Mouse (Mus musculus) C2C12 (cell line): ENCODE results near the gene Akap2. TPM values are rescaled to one million over a fixed set of nuclear protein-coding genes. Genes with fewer than 3 reads are reported as not detected.

ENCODE experiments used
- H3K27me3 ChIP-seq: one replicate; pipeline ENCODE4 v1.6.1; 2011; ENCODE audit not compliant: control insufficient read depth, insufficient read depth, insufficient read length
- H3K36me3 ChIP-seq: one replicate; pipeline ENCODE4 v1.6.1; 2011; ENCODE audit not compliant: control insufficient read depth, insufficient read depth
- H3K4me3 ChIP-seq: one replicate; pipeline ENCODE4 v1.5.1; 2011; ENCODE audit warnings: mild to moderate bottlenecking, control low read depth; ENCODE audit not compliant: poor library complexity, insufficient read depth, severe bottlenecking
- H3K79me2 ChIP-seq: one replicate; pipeline ENCODE4 v1.6.1; 2011; ENCODE audit not compliant: control insufficient read depth, insufficient read depth
- H3K79me3 ChIP-seq: one replicate; pipeline ENCODE4 v1.6.1; 2011; ENCODE audit warnings: low read depth, control low read depth
- H3ac ChIP-seq: one replicate; pipeline ENCODE3; 2011; ENCODE audit warnings: low read depth; ENCODE audit not compliant: control insufficient read depth, insufficient read length
- CEBPB ChIP-seq: IDR thresholded peaks from one replicate; pipeline ENCODE4 v1.6.1; 2011; ENCODE audit warnings: low read depth, mild to moderate bottlenecking, control low read depth, moderate library complexity
- CTCF ChIP-seq: IDR thresholded peaks from one replicate; pipeline ENCODE4 v1.5.1; 2011; ENCODE audit not compliant: control insufficient read depth, insufficient read depth, insufficient read length
- FOSL1 ChIP-seq: IDR thresholded peaks from one replicate; pipeline ENCODE4 v1.8.0; 2011; ENCODE audit warnings: mild to moderate bottlenecking, low read length; ENCODE audit not compliant: poor library complexity, insufficient read depth, severe bottlenecking
- MAX ChIP-seq: IDR thresholded peaks from one replicate; pipeline ENCODE4 v1.6.1; 2011; ENCODE audit warnings: mild to moderate bottlenecking, control low read depth
- MYOD1 ChIP-seq: IDR thresholded peaks from one replicate; pipeline ENCODE4 v1.6.1; 2011; ENCODE audit warnings: low read depth; ENCODE audit not compliant: control insufficient read depth, insufficient read length
- MYOG ChIP-seq: IDR thresholded peaks from one replicate; pipeline ENCODE4 v1.6.1; 2011; ENCODE audit not compliant: control insufficient read depth, insufficient read length; ENCODE audit errors: extremely low read depth
- USF1 ChIP-seq: IDR thresholded peaks from one replicate; pipeline ENCODE4 v1.6.1; 2011; ENCODE audit warnings: low read depth, mild to moderate bottlenecking, control low read depth, moderate library complexity
- polyA plus RNA-seq: library from polyadenylated mRNA; unstranded; fragments of >200 nt; fragmentation: generic; extraction: Trizol; gene quantifications from one replicate; pipeline ENCODE4 v1.2.1, GENCODE M21; 2012; ENCODE audit warnings: missing spikeins

Gene Akap2
- polyA plus RNA-seq, 1 experiment = 37.0 TPM

DNA sequence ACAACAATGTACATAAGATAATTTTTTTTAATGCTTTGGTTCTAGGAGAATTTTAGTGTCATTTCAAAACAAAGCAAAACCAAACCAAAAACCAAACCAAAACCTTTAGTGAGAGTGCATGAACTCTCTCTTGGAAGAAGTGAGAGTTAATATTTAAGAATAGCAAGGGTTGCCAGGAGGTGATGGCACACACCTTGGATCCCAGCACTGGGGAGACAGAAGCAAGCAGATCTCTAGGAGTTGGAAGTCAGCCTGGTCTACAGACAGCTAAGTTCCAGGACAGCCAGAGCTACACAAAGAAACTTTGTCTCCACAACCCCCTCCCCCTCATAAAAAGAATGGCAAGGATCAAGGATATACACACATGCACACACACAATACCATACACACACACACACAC lies 195.6 kb downstream of the Akap2 start:
- H3K79me2 ChIP-seq = no peaks in the 10 kb centered on the region

GRCm38 (mm10) chr4:57914193-57915190 lies 197.0 kb downstream of the Akap2 start:
- no peaks in the 10 kb centered on the region for H3K27me3 ChIP-seq
- no peaks in the 10 kb centered on the region for H3K36me3 ChIP-seq
- no peak overlapping the region for H3K4me3 ChIP-seq
- no peak overlapping the region for H3ac ChIP-seq
- H3K79me3 ChIP-seq = no peaks in the 10 kb centered on the region
- no peaks in the 10 kb centered on the region for H3K79me2 ChIP-seq
- TF ChIP-seq CTCF = no peak
- TF ChIP-seq MAX = no peak
- TF ChIP-seq MYOG = no peak
- TF ChIP-seq FOSL1 = no peak
- no peak for TF ChIP-seq CEBPB
- no peak for TF ChIP-seq USF1
- no peak for TF ChIP-seq MYOD1

More for the DNA sequence above, 195.6 kb downstream of the Akap2 start:
- no peak for TF ChIP-seq MAX
- no peak for TF ChIP-seq MYOD1
- TF ChIP-seq MYOG = no peak
- no peak for TF ChIP-seq CEBPB
- TF ChIP-seq FOSL1 = no peak
- no peak for TF ChIP-seq USF1
- TF ChIP-seq CTCF = no peak
- H3K36me3 ChIP-seq = no peaks in the 10 kb centered on the region
- no peak overlapping the region for H3ac ChIP-seq
- H3K4me3 ChIP-seq = no peak overlapping the region
- H3K79me3 ChIP-seq = no peaks in the 10 kb centered on the region
- no peaks in the 10 kb centered on the region for H3K27me3 ChIP-seq

DNA sequence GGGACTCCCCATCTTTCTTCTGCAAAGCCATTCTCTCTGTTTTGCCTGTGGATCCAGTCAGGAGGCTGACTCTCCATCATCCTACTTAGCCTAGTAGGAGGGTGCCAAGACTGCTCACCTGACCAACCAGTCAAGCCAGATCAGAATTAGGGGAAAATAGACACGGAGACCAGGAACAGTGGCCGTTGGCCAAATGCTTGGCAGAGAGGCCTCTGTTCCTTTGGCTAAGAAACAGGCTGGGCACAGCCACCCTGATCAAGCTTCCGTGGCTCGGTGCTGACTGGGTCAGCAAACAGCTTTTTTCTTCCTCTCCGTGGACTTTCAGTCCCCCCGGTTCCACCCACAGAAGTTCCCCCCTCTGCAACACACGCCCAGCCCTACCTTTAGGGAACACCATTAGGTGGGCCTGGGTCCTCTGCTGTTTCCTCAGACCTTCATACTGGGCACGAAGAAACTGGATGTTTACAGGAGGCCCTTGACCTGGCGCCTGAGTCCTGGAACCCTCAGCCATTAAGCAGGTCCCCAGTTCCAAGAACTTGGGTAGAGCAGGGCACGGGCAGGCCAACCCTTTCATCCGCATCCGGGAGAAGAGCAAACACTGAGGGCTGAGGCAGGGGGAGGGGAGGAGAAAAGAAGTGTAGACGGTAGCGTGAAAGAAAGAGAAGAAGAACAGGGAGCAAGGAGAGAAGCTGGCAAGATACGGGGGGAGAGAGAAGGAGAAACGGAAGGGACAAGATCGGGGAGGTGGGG lies 197.9 kb downstream of the Akap2 start:
- H3K4me3 ChIP-seq = no peak overlapping the region
- H3K79me2 ChIP-seq = no peaks in the 10 kb centered on the region
- TF ChIP-seq CEBPB = no peak
- no peak for TF ChIP-seq MYOG
- TF ChIP-seq MAX = no peak
- TF ChIP-seq MYOD1 = no peak
- TF ChIP-seq FOSL1 = no peak
- TF ChIP-seq CTCF = no peak
- no peak for TF ChIP-seq USF1
- no peaks in the 10 kb centered on the region for H3K27me3 ChIP-seq
- no peaks in the 10 kb centered on the region for H3K36me3 ChIP-seq
- H3K79me3 ChIP-seq = no peaks in the 10 kb centered on the region
- no peak overlapping the region for H3ac ChIP-seq

DNA sequence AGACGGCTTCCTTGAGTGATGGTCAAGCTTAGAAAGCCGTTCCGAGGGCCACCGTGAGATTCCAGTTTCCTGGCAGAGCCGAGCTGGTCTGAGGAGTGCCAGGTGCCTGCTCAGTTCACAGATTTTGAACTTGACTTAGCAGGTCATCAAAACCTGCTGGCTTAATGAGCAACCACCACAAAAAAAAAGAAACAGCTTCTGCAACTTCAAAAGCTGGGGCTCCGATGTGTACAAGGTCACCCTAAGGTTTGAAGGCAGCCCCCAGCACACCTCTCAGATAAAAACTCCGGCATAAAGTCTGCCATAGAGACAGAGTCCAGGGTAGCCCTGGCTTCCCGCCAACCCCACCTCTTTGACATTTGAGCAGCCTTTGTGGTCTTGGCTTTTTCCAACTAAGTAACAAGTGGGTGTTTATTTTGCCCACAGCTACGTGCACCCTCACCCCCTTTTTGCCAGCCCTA lies 198.8 kb downstream of the Akap2 start, which contains the start of gene D630039A03Rik:
Gene D630039A03Rik, minus strand, starts transcription at position 97 of the 461 bp plus-strand sequence.
- TF ChIP-seq CEBPB = no peak
- no peak for TF ChIP-seq MAX
- TF ChIP-seq MYOG = no peak
- no peak for TF ChIP-seq USF1
- TF ChIP-seq MYOD1 = no peak
- no peak for TF ChIP-seq FOSL1
- TF ChIP-seq CTCF = no peak
- Histone ChIP-seq H3ac (no peak within 1 kb of the TSS), H3K4me3 (no peak within 1 kb of the TSS), H3K79me2 (no peaks in the 10 kb centered on the region), H3K79me3 (no peaks in the 10 kb centered on the region), H3K27me3 (no peaks in the 10 kb centered on the region), H3K36me3 (no peaks in the 10 kb centered on the region)

GRCm38 (mm10) chr4:57916711-57917110 lies 199.3 kb downstream of the Akap2 start:
- no peaks in the 10 kb centered on the region for H3K79me3 ChIP-seq
- H3K79me2 ChIP-seq = no peaks in the 10 kb centered on the region
- H3K4me3 ChIP-seq = no peak overlapping the region
- no peaks in the 10 kb centered on the region for H3K36me3 ChIP-seq
- no peak overlapping the region for H3ac ChIP-seq
- no peak for TF ChIP-seq MYOG
- no peak for TF ChIP-seq CEBPB
- TF ChIP-seq MYOD1 = no peak
- TF ChIP-seq FOSL1 = no peak
- TF ChIP-seq CTCF = no peak
- TF ChIP-seq USF1 = no peak
- no peak for TF ChIP-seq MAX
- no peaks in the 10 kb centered on the region for H3K27me3 ChIP-seq
